Mouse (Mus musculus): ENCODE results near the gene Rere.
A peak's percentile ranks its signal among the peaks of the same experiment; 100 is the strongest.
"Not testable (repeated sequence)": the region's sequence is repeated elsewhere in the genome, so short reads cannot be mapped to it uniquely, and the experiment has no call there.

The Rere gene

DNA sequence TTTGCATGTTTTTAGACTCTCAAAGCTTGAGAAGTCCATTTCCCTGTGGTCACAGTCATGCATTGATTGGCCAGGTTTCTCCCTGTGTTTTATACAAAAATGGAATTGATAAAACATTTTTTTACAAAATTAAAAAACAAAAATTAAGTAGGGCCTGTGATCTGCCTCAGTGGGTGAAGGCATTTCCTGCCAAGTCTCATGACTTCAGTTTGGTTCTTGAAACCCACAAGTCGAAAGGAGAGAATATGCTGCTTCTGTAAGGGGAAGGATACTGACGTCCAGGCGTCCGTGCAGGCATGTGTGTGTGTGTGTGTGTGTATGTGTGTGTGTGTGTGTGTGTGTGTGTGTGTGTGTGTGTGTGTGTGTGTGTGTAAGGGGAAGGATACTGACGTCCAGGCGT lies 231.9 kb downstream of the Rere start:
- not testable (repeated sequence) for DNase-seq (ENCODE audit: low spot score)

DNA sequence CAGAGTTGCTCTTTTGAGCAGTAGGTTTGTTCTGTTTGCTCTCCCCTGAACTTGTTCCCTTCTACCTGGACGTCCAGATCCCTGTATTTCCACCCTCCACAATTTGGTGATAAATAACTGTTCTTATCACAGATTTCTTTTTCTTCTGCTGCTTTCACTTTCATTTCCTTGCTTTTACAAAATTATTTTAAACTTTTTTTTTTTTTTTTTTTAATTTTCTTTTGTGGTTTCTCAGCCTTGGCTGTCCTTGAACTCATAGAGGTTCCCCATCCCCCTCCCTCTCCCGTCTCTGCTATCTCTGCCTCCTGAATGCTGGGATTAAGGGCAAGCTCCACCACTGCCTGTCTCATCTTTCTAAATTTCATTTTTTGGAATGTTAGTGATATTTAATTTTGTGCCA lies 234.8 kb downstream of the Rere start:
- no peak for DNase-seq (ENCODE audit: low spot score)

DNA sequence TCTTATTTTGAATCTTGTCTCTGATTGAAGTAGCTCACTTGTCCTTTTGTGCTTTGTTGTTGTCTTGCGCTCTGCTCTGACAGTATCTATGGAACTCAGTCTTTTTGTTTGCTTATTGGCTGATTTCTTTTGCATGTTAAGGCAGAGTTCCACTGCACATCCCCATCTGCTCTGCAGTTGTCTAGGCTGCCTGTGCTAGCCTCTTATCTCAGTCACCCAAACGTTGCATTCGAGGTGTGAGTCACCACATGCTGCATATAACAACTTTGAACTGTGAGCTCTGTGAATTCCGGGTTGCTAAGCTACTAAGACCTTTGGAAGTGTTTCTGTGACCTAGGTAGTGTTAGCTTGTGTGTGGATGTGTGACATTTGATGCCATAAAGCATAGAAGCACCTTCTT lies 235.9 kb downstream of the Rere start:
- DNase-seq (ENCODE audit: low spot score) = no peak

DNA sequence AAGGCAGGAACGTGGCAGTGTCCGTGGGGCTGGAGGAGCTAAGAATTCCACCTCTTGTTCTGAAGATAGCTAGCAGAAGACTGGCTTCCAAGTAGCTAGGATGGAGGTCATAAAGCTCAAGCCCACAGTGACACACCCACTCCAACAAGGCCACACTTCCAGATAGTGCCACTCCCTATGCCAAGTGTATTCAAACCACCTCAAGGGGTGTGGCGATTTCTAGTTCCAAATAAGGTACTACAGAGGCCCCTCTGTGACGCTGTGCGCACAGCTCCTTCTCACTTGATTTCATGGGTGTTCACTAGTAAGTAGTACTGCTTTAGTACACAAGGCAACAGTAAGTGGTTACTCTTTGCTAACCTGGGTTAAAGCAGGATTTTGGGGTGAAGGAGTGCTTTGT lies 237.4 kb downstream of the Rere start:
- peak; percentile 26 for DNase-seq (ENCODE audit: low spot score)

DNA sequence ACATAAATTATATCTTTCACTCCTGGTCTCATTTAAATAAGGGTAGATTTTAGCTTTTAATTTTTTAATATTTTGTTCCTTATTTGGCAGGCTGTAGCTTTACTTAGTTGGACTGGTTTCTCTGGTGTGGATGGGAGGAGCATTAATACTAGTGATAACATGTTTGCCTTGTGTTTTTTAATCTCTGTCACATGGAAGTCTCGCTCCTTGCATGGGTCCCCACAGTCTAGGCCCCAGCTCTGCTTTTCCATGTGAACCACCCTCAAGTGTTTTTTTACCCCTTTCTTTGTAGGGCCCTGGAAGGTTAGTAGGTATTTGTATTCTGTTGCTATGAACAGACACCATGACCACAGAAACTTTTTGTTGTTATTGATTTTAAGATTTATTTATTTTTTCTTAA lies 238.6 kb downstream of the Rere start:
- no peak for DNase-seq (ENCODE audit: low spot score)

DNA sequence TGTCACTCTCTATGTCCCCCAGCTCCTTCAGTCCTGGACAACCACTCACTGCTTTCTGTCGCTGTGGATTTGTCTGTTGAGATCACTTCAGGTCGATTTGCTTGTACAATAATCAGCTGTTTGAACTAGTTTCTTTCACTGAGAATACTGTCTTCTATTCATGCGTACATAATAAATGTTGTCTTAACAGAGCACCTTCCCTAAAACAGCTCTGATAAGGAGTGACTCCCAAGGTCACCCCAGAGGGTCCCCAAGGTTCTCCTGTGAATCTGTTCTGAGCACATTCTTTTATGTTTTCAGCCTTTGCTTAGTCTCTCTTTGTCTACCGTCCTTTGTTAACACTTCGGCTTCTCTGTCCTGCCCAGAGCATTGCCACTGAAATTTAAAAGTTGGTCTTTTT lies 241.0 kb downstream of the Rere start:
- DNase-seq (ENCODE audit: low spot score) = no peak

DNA sequence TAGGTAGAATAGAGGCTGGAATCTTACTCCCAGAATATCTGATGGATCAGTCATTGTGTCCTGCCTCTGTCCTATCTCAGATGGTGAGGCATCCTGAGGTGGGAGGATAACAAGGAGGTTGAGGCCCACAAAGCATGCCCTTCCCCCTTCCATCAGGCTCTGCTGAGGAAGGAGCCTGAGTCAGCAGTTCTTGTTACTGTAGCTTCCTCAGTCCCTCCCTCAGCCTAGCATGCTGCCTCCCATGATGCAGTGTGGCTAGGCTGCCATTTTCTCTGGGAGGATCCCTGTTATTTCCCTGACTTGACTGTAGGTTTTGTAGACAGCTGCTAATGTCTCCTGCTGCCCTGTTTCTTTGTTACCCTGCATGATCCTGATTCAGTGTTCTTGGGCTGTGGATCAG lies 241.9 kb downstream of the Rere start:
- DNase-seq (ENCODE audit: low spot score) = no peak

DNA sequence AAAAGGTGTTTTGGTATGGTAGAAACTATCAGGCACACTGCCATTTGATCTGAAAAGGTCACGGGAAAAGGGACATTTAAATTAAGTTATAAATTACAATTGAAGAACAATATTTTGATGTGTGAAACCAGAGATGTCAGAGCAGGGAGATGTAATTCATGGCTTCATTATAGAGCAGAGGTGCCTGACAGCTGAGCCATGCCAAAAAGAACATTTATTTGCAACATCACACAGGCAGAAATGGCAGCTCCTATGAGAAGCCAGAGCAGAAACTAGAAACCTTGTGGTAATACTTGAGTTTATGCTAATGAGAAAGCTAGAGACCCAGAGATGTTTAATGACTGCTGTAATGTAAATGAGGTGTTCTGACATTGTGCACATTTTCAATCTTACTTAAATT lies 244.8 kb downstream of the Rere start:
- DNase-seq (ENCODE audit: low spot score) = no peak

DNA sequence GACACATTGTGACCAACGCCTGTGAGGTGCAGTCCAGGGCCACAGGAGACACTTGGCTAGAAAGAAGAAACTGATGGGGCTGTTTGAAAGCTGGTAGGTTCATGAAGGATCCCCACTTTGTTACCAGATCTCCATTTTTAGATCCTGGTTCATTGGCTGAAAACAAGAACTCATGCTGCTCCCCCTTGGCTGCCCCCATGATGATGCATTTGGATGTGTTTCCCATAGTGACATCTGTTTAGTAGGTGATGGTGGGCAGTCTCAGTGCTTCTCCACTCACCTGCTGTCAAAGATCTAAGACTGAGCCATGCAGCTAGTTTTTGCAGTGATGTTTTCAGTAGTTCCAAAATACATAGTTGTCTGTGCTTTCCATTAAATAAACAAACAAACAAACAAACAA lies 247.0 kb downstream of the Rere start:
- DNase-seq (ENCODE audit: low spot score) = no peak

DNA sequence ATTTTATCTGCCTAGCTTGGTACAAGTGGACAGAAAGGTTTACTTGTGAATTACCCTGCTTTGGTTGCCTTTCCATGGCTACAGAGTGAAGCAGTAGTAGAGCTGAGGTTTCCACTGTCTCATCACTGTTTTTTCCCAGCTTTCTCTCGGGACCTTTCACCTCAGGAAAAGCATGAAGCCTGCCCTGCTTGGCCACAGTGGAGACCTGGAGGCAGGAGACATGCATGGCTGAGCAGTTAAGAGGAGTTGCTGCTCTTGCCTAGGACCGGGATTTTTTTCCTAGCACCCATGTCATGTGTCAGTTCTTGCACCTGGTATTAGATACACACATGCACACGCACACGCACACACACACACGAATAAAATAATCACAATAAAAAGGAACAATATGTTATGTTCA lies 247.4 kb downstream of the Rere start:
- DNase-seq (ENCODE audit: low spot score) = no peak

DNA sequence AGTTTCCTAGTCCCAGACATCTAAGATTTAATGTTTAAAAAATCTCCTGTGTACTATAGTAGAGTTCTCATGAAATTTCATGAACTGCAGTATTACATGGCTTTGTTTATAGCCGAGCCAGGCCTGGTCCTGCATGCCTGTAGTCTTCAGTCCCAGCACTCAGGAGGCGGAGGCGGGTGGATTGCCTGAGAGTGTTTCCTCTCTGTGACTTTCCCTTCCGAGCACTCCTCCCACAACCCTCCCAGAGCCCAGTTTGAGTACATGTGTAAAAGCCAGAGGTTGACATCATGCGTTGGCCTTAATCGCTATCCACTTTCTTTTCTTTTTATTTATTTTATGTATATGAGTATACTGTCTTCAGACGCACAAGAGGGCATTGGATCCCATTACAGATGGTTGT lies 250.4 kb downstream of the Rere start:
- no peak for DNase-seq (ENCODE audit: low spot score)

DNA sequence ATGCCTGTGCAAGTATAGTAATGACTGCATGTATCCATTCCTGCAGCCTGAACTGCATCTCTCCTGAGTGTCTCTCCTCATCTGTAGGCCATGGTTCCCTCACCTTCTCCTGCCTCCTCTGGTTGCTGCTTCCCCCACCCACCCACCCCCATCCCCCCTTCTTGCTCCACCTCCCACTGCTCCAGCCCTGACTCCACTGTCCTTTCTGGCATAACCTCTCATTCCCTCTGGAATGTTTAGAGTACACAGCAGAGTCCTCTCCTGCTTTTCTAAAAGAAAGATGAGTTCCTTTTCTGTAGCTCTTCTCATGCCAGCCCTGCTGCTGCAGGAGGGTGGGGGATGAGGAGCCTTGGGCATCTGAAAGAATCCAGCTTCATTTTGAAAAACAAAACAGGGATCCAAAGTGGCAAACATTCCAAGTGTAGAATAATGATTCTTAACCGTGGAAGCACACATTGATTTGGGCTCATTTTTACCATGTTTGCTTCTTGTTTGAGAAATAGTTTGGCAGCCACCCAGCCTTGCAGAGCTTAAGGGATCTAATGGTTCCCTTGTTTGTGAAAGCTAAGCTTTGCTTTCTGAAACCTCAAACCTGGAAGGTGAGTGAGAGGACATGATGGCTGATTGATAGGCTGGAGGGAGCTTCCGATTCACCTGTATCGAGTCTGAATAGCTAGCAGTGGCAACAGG lies 255.5 kb downstream of the Rere start:
- DNase-seq (ENCODE audit: low spot score) = peak; percentile 31

DNA sequence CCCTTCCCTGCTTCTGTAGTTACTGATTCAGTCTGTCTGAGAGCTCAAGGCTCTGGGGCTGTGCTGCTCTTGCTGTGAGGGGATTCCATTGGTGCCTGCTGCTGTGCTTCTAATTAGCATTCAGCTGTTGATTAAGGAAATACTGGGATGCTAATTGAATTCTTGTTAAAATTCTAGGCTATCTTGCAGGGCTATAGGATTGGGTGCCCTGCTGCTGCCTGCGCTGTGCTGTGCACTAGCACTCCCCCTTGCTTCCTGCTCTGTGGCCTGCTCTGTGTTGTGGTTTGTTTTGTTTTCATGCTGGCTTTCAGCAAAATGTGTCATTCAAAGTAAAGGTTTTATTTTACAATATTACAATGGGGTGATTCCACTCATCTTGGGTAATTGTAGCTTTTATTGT lies 258.4 kb downstream of the Rere start:
- no peak for DNase-seq (ENCODE audit: low spot score)

DNA sequence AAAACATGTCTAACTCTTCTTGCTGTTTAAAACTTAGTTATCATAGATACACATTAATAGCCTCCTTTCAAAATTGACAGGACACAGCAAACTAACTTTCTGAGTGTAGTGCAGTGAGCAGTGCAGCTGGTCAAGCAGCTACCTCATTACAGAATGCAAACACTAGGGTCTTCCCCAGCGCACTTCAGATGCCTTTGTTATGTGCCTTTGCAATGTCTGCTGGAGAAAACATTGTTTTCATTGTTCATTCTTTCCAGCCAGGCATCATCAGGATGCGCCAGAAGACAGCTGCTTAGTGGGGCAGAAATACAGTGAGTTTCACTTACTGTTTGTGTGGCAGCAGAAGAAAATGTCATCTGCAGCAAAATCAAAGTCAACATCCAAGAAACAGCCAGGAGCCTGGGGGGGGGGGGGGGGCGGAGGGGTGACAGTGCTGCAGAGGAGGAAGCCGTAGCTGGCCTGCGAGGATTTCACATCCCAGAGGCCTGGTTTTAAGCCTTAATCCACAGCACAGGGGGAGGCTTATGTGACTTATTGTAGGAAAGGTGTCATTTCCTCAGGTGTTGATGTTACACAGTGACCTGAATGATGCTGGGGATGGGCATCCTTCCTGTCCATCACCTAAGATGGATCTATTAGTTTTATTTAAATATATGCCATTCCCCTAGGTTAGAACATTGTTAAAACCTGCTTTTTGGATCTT lies 259.1 kb downstream of the Rere start:
- DNase-seq (ENCODE audit: low spot score) = no peak

DNA sequence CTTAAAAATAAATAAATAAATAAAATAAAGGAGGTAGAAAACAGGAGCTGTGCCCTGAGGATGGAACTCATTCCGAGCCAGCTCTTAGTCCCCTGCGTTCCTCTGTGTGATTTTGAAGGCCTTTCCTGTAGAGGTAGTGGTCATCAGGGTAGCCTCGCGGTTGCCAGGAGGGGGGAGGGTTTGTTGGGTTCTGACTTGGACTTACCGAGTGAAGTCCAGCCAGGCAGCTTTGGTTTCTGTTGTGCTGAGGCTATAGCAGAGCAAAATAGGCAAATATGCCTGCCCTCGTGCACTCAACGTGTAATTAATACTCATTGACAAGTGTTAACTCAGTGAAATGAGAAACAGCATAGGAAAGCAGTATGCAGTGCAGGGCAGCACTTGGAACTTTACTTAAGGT lies 262.8 kb downstream of the Rere start:
- DNase-seq (ENCODE audit: low spot score) = no peak

DNA sequence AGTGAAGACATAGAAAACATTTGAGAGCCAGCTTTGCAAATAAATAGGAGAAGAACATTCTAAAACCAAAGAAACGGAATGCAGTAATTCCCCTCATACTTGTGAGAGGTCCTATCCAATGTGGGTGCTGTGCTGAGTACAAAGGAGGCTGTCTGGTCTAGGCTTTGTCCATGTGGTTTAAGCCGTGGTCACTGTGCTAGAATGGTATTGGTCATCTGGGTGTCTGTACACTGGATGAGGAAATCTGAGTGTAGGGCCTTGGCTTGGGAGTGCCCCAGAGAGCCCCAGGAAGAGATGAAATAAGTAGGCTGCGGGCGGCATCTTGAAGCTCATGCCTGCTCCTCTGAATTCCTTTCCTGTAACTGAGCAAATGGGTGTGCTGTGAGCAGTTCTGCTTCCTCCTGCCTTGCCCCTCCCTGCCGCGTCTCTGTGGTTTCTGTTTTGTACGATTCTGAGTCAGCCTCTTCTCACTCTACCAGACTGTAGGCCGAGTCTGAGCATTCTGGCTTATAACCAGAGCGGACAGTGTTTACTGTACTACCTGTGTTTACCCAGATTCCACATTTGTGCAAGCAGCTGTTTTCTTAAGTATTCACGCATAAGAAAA lies 263.3 kb downstream of the Rere start:
- DNase-seq (ENCODE audit: low spot score) = peak; percentile 87

DNA sequence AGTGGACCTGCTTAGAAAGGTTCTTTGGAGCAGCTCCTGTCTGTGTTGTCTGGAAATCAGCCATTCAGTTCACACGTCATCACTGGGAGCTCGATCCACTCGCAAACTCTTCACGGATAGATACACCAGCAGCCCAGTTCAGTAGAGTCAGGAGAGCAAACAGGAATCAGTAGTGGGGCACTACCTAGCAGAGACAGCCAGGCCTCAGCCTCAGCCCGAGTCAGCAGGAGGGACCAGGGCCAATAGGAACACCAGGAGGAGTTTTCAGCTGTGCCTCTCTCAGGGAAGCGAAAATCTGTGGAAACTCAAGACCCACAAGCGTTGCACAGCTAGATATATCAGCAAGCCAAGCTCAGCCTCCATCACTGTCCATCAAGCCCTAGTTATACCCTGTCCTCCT lies 264.3 kb downstream of the Rere start:
- no peak for DNase-seq (ENCODE audit: low spot score)

DNA sequence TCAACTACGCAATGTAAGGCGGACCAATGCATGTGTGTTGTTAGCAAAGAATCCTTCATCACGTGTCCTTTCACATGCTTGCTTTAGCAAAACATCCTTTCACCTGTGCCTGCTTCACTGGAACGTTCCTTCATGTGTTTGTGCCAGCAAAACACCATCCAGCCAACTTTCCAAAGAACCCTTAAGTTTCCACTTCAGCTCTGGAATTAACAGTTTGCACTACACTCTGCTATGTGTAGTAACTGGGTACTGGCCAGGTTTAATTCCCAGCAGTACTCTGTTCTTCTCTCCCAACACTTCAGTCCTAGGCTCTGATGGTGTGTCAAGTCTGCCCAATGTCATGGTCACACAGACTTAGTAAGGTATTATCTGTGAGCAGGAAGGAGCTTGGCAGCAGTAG lies 264.9 kb downstream of the Rere start:
- DNase-seq (ENCODE audit: low spot score) = peak; percentile 83

DNA sequence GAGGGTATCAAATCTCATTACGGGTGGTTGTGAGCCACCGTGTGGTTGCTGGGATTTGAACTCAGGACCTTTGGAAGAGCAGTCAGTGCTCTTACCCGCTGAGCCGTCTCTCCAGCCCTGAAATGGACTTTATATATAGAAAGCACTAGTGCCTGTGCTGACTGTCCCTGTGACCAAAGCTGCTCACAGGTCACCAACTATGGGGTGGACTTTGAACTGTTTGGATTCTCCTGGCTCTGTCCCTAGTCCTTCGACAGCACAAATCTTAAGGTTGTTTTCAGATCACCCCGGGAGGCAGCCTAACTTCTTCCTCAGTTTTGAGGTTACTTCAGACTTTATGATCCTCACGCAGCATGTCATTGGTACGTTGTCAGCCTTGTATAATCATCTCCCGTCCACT lies 267.9 kb downstream of the Rere start:
- no peak for DNase-seq (ENCODE audit: low spot score)

DNA sequence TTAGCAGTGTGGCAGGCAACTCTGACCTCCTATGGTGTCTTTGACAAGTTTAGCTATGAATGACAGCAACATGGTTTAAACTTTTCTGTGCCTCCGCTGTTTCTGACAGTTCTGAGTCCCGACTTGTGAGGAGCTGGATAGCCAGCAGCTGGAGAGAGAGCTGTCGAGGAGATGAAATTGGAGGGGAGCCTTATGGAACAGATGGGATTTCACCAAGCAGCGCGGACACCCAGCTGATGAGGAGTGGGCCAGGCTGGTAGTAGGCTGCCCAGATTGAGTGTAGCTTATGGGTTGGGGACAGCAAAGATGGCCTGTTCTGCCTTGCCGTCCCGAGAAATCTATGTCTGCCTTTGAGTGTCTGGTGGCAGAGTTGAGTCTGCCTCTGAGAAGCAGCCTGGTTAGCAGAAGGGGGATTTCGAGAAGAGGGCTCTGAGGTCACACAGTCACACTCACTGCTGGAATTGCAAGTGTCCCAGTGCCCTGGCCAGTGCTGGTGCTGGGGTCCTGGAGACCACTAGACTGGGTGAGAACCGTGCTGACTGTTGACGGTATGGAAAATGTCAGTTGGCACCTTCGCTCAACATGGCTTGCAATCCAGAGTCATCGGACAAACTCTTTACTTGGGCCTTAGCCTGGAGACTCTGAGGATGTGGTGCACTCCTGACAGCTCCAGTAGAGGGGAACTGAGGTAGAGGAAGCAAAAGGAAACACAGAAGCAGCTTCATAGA lies 268.7 kb downstream of the Rere start:
- no peak for DNase-seq (ENCODE audit: low spot score)

DNA sequence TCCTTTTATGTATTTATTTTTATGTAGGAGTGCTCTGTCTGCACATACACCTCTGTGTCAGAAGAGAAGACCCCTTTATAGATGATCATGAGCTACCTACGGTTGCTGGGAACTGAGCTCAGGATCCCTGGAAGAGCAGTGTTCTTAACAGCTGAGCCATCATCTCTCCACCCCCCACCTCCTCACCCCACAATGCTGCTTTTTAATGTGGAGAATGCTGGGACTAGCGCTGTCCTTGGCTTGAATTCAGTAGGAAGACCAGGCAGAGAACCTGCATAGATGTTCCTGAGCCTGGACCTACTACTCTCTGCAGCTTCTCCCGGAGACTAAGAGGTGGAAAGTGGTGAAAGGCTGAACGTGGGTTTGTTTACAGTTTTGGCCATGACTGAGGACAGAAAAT lies 269.9 kb downstream of the Rere start:
- DNase-seq (ENCODE audit: low spot score) = no peak

DNA sequence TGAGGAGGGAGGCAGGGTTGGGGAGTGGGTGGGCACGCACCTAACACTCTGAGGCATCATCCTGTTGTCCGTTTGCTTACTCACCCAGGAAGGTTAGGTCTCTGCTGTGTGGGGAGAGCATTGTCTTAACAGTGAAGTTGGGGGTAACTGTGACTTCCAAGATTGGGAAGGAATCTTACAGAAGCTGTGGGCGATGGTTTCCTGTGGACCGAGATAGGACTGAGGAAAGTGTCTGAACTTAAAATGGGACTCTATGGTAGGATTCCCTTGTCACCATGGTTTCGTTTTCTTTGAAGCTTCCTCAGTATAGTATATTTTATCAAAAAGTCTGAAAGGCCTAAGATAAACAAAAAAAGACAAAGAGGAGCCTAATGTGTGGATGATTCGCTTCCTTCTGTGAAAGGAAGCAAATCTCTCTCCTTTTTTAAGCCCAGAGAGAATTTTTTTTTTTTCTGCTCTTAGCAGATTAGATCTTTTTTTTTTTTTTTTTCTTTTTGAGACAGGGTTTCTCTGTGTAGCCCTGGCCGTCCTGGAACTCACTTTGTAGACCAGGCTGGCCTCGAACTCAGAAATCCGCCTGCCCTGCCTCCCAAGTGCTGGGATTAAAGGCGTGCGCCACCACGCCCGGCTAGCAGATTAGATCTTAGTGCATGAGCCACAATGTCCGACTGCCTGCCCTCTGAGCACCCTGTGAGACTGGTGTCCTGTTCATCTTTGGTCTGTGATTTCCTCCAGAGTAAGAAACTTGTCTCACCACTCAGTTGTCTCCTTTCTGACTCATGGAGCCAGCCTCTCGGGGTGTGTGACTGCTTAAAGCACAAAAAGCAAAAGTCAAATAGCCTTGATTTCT lies 271.5 kb downstream of the Rere start:
- DNase-seq (ENCODE audit: low spot score) = no peak
